In the genomic region with DNA sequence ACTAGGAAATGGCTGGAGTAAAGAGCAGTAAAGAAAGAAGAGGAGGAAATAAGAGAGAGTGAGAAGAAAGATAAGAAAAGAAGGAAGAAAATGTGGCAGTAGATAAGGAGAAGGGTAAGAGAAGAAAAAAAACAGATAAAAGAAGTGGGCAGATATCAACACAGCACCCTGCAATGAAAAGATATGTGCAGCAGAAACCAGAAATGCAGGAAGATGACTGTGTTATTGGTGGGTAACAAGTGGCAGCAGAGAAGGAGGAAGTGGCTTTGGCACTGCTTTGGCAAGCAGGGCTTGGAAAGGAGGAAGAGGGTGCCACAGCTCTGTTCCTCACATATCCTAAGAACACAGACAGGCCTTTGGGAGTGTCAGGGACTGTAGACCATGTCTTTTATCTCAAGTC, we compare ENCODE assay signal across 32 mouse cellular contexts.
DNase-seq lines count a peak whose midpoint lies in the region; ATAC-seq lines count a peak whose summit lies in the region.
"Had no signal": no experiment of that assay in that cellular context is flagged by ENCODE, and none has a peak within 500 bp of the region (broad histone marks: within the 10 kb centered on the region; RNA-seq: fewer than 3 reads in every experiment).

No protein-coding gene starts in this region.

- H3K27me3 ChIP-seq in liver, embryonic 11.5 days (replicated peaks; ENCODE audit: control insufficient read depth, insufficient read depth, low read length) = no peaks in the 10 kb centered on the region
- H3K27me3 ChIP-seq in liver, embryonic 13.5 days = no peaks in the 10 kb centered on the region
- H3K27me3 ChIP-seq in limb, embryonic 10.5 days (ENCODE audit: low read depth, poor library complexity, severe bottlenecking) = no peaks in the 10 kb centered on the region
- H3K27me3 ChIP-seq: embryonic facial prominence, embryonic 13.5 days; hindbrain, embryonic 15.5 days; limb, embryonic 15.5 days; lung, embryonic 15.5 days had no signal

- H3K27ac ChIP-seq in liver, embryonic 11.5 days (ENCODE audit: low read depth, low read length) = no peak overlapping the region
- H3K27ac ChIP-seq in liver, embryonic 13.5 days = no peak overlapping the region
- H3K27ac ChIP-seq in limb, embryonic 10.5 days = no peak overlapping the region
- H3K27ac ChIP-seq: embryonic facial prominence, embryonic 13.5 days; forebrain, embryonic 10.5 days; heart, embryonic 10.5 days; hindbrain, embryonic 10.5 days; hindbrain, embryonic 15.5 days; layer of hippocampus, adult 2 months; limb, embryonic 15.5 days; lung, embryonic 15.5 days; stomach, postnatal 0 days had no signal

- H3K4me3 ChIP-seq in liver, embryonic 11.5 days (ENCODE audit: low read depth, low read length) = no peak overlapping the region
- H3K4me3 ChIP-seq in liver, embryonic 13.5 days (replicated peaks) = no peak overlapping the region
- no peak overlapping the region for H3K4me3 ChIP-seq in limb, embryonic 10.5 days
- H3K4me3 ChIP-seq: embryonic facial prominence, embryonic 13.5 days; forebrain, embryonic 10.5 days; heart, embryonic 10.5 days; hindbrain, embryonic 10.5 days; hindbrain, embryonic 15.5 days; layer of hippocampus, adult 2 months; limb, embryonic 15.5 days; lung, embryonic 15.5 days had no signal

- no peak overlapping the region for H3K9ac ChIP-seq in liver, embryonic 11.5 days (ENCODE audit: low read depth, low read length)
- H3K9ac ChIP-seq in liver, embryonic 13.5 days = no peak overlapping the region
- H3K9ac ChIP-seq: embryonic facial prominence, embryonic 13.5 days; hindbrain, embryonic 15.5 days; limb, embryonic 15.5 days; lung, embryonic 15.5 days had no signal

- no peak for DNase-seq in liver, embryonic 11.5 days (ENCODE audit: low spot score)
- no peak for DNase-seq in liver
- DNase-seq in liver, embryonic 13.5 days = no peak
- DNase-seq in limb, embryonic 10.5 days (ENCODE audit: low spot score) = no peak
- no peak for DNase-seq in lung, postnatal 36 days
- DNase-seq in frontal cortex, postnatal 14 days (ENCODE audit: low spot score in 2 of 2) = no peak
- DNase-seq: adrenal gland, postnatal 25 days; cerebellum, adult 11-12 months; cerebellum, adult 9-11 months; gastrocnemius, postnatal 10 days; kidney, adult 18-20 months; kidney, postnatal 36 days; left cerebral cortex, postnatal 4 days; lung, postnatal 4 days; right cerebral cortex, postnatal 4 days; thymus, adult 18-20 months; thymus, postnatal 36 days had no signal

- no peaks in the 10 kb centered on the region for H3K9me3 ChIP-seq in liver, embryonic 11.5 days (ENCODE audit: control insufficient read depth, low read length)
- no peaks in the 10 kb centered on the region for H3K9me3 ChIP-seq in liver, embryonic 13.5 days (replicated peaks)
- no peaks in the 10 kb centered on the region for H3K9me3 ChIP-seq in limb, embryonic 10.5 days (replicated peaks)
- H3K9me3 ChIP-seq: embryonic facial prominence, embryonic 13.5 days; forebrain, embryonic 10.5 days; heart, embryonic 10.5 days; hindbrain, embryonic 10.5 days; hindbrain, embryonic 15.5 days; limb, embryonic 15.5 days; lung, embryonic 15.5 days had no signal

- H3K36me3 ChIP-seq in liver, embryonic 11.5 days (ENCODE audit: control insufficient read depth, insufficient read depth, low read length) = no peaks in the 10 kb centered on the region
- no peaks in the 10 kb centered on the region for H3K36me3 ChIP-seq in liver, embryonic 13.5 days
- H3K36me3 ChIP-seq in limb, embryonic 10.5 days = no peaks in the 10 kb centered on the region
- H3K36me3 ChIP-seq: embryonic facial prominence, embryonic 13.5 days; forebrain, embryonic 10.5 days; heart, embryonic 10.5 days; hindbrain, embryonic 10.5 days; hindbrain, embryonic 15.5 days; limb, embryonic 15.5 days; lung, embryonic 15.5 days had no signal

- ATAC-seq in liver, embryonic 11.5 days (replicated peaks; ENCODE audit: low FRiP score) = peak; percentile 84
- ATAC-seq in liver, embryonic 13.5 days (ENCODE audit: low read depth) = peak; percentile 55; the same call in 1 of the 2 replicates
- peak; percentile 79 for ATAC-seq in megakaryocyte, adult 5-6 weeks (ENCODE audit: poor library complexity, severe bottlenecking)
- ATAC-seq: CD4-positive, CD25-positive, alpha-beta regulatory T cell, adult 4 months; forebrain, embryonic 16.5 days; inflammation-experienced regulatory T-cells, adult 6 months; midbrain, embryonic 16.5 days had no signal

- H3K4me2 ChIP-seq in liver, embryonic 11.5 days = no peak overlapping the region
- H3K4me2 ChIP-seq in liver, embryonic 13.5 days = no peak overlapping the region
- H3K4me2 ChIP-seq: embryonic facial prominence, embryonic 13.5 days; hindbrain, embryonic 15.5 days; limb, embryonic 15.5 days; lung, embryonic 15.5 days; midbrain, embryonic 11.5 days had no signal

- H3K4me1 ChIP-seq in liver, embryonic 11.5 days (replicated peaks; ENCODE audit: control insufficient read depth, insufficient read depth, low read length) = no peaks in the 10 kb centered on the region
- no peaks in the 10 kb centered on the region for H3K4me1 ChIP-seq in liver, embryonic 13.5 days (replicated peaks)
- no peaks in the 10 kb centered on the region for H3K4me1 ChIP-seq in limb, embryonic 10.5 days
- H3K4me1 ChIP-seq: embryonic facial prominence, embryonic 13.5 days; forebrain, embryonic 10.5 days; hindbrain, embryonic 10.5 days; hindbrain, embryonic 15.5 days; limb, embryonic 15.5 days; lung, embryonic 15.5 days had no signal
